Mouse (Mus musculus) heart, postnatal 0 days (tissue): ENCODE data around the gene Cilp.

ENCODE experiments used
- CTCF ChIP-seq: IDR thresholded peaks from 2 replicates; pipeline ENCODE4 v1.5.1; 2016; ENCODE audit warnings: antibody characterized with exemption, control low read depth, low read depth
- EP300 ChIP-seq: IDR thresholded peaks from 2 replicates; pipeline ENCODE4 v1.6.1; 2016; ENCODE audit warnings: antibody characterized with exemption, low read depth

- TF ChIP-seq CTCF (no peak), EP300 (no peak)
These were observed 47.8 kb downstream of the Cilp start for GRCm38 (mm10) chr9:65312669-65313357.
